Mouse (Mus musculus) T-helper 2 cell (primary cell): Measurements from ENCODE around the gene Pgm2.

Experiments
- in situ Hi-C: fragments of 300-600 bp; cut with MboI, MseI; formaldehyde crosslinking; loops from one replicate; pipeline ENCODE4 v1.15.1; 2025; ENCODE audit warnings: high pct_unique_total_duplicates

Gene Pgm2

DNA sequence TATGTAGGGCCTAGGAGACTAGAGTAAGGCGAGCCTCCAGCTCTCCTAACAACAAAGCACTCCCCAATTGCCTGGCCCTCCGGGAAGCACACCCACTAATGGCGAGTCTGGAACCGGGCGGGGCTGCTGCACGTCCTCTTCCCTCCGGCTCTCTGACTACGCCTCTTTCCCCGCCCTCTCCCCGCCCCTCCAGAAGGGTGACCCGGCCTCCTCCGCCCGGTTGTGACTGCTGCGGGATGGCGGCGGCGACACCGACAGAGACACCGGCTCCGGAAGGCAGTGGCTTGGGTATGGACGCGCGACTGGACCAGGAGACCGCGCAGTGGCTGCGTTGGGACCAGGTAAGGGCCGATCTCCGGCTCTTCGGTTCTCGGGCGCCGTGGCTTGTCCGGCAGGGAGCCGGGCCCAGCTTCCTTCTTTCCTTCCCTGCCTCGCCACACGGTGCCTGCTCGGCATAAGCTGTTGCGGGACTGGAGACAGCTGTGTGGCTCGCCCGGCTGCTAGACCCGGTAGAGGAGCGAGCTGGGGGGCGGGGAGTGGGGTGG lies at the start of gene Pgm2:
Gene Pgm2 (plus strand): TSS at position 203 of the 545 bp plus-strand sequence.
- in situ Hi-C loops, result loop anchor here (5.0 kb wide), 2 partner anchors 51 to 64 kb away; partner anchors contain the start of gene Tbc1d1

DNA sequence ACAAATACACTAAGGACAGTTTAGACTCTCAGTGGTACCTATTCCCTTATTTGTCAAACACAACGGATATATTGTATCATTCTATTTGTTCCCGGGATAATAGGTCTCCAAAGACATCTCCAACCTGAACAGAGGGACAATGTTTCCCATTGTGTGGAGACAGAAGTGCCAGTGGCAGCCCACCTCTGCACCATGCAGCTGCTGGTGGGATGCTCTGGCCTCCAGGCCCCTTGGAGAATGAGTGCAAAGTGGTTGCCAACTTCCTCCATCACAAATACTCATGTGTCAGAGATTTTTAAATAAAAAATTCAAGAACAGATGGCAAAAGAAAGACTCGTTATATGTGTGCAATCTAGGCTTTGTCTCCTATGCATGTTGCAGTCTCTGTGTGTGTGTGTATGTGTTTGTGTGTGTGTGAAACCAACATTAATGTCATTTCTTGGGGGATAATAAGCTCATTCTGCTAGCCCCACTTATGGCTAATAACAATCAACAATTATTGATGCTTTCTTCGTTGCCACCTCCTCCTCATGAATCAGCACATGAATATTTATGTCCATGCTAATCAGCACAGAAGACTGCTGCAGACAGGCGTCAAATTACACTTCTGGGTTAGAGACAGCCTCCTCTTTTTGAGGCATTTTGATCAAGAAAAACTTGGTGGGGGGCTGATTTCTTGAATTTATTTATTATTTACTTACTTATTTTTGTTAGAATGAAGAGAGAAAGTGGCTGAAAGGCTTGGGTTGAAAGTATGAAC lies 48.9 kb upstream of the Pgm2 start:
- in situ Hi-C loops, result loop anchor here (5.0 to 25.0 kb wide), 3 partner anchors 48 to 1282 kb away; partner anchors contain the start of genes Arap2, Pgm2 and Rell1

DNA sequence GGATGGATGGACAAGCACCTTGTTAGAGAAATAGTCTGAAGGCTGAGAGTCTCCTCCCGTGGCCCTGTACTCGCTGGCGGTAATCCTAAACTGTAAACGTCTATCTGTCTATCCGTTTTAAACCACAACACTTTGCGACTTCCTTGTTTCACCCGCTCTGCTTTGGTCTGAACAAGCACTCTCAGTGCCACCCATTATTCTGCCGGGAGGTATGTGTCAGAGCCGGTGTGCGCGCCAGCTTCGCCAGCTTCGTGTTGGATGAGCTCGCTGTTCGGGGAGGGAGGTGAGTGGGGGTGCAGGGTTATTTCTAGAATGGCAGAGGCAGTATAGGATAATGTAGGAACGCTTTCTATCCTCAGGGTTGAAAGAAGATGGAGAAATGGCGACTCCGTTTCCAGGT lies 48.0 kb upstream of the Pgm2 start:
- in situ Hi-C loops, result loop anchor here (5.0 to 25.0 kb wide), 3 partner anchors 48 to 1282 kb away; partner anchors contain the start of genes Arap2, Pgm2 and Rell1

GRCm38 (mm10) chr5:64045502-64045901 lies 47.2 kb upstream of the Pgm2 start:
- in situ Hi-C loops, result loop anchor here (25.0 kb wide), 1 partner anchor 1283 kb away; the partner anchor contains the start of gene Arap2

GRCm38 (mm10) chr5:64046995-64047394 lies 45.8 kb upstream of the Pgm2 start:
- in situ Hi-C loops, result loop anchor here (25.0 kb wide), 1 partner anchor 1285 kb away; the partner anchor contains the start of gene Arap2

- in situ Hi-C loops, result loop anchor here (25.0 kb wide), 1 partner anchor 1286 kb away; the partner anchor contains the start of gene Arap2
These were observed 44.8 kb upstream of the Pgm2 start for GRCm38 (mm10) chr5:64047921-64048320.

DNA sequence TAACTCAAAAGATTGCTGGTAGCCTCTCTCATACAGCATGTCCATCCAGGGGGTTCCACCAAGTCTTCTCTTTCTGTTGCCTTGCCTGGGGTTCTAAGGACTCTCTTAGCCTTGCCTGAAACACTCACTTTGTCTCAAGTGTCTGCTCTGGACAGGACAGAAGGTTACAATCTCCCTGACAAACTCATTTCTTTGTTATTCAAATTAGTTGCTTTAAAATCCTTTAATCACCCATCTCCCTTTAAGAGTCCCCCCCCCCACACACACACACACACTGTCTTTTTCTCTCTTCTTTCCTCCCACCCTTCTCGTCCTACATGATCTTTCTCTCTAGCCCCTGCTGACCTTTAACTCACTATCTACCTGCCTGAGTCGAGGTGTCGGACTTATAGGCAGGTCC lies 44.1 kb upstream of the Pgm2 start:
- in situ Hi-C loops, result loop anchor here (25.0 kb wide), 1 partner anchor 1286 kb away; the partner anchor contains the start of gene Arap2

DNA sequence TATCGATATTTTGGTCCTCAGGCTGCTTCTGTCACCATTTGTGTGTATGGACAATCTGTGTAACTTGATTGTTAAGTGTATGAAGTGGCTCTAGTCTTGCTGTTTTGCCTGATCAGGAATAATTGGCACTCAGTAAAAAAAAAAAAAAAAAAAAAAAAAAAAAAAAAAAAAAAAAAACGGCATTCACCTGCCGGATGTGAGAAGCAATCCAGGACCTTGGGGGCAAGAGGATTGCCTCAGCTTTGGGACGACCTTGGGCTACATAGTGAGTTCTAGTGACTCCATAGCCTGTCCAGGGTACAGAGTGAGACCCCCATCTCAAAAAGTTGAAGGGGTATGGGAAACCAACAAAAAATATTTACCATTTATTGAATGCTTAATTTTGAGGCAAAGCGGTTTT lies 43.5 kb upstream of the Pgm2 start:
- in situ Hi-C loops, result loop anchor here (25.0 kb wide), 1 partner anchor 1287 kb away; the partner anchor contains the start of gene Arap2

GRCm38 (mm10) chr5:64053010-64053409 lies 39.7 kb upstream of the Pgm2 start:
- in situ Hi-C loops, result no loop called here

DNA sequence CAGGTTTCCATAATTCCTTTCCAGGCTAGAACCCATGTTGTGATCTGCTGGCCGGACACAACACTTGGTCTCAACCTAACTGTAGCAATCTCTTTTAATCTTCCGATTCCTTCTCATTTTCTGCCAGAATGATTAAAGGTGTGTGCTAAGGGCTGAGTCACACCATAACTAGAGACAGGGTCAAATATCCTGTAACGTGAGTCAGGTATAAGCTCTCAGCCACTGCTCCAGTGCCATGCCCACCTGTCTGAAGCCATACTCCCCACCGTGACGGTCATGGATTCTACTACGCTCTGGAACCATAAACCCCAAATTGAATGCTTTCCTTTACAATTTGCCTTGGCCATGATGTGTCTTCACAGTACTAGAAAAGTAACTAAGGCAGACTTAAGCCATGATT lies 36.5 kb upstream of the Pgm2 start:
- in situ Hi-C loops, result no loop called here

DNA sequence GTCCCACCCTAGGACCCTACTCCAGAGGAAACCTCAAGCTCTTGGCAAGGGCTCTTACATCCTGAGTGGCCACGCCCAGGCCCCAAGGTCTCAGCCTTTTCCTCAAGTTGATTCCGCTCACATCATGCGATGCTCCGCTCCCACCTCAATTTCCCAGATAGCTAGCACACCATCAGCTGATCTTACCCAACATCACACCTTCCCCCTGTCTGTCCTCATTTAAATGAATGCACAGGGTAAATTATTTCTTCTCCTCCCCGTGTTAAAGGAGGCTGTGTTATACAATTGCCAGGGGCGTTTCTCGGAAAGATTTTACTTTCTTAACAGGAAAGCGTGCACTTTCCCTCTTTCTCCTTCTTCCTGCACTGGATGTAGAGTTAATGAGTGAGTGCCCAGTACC lies 31.9 kb upstream of the Pgm2 start:
- in situ Hi-C loops, result no loop called here

GRCm38 (mm10) chr5:64061643-64062042 lies 31.1 kb upstream of the Pgm2 start:
- in situ Hi-C loops, result no loop called here

GRCm38 (mm10) chr5:64062882-64063621 lies 29.7 kb upstream of the Pgm2 start:
- in situ Hi-C loops, result no loop called here

DNA sequence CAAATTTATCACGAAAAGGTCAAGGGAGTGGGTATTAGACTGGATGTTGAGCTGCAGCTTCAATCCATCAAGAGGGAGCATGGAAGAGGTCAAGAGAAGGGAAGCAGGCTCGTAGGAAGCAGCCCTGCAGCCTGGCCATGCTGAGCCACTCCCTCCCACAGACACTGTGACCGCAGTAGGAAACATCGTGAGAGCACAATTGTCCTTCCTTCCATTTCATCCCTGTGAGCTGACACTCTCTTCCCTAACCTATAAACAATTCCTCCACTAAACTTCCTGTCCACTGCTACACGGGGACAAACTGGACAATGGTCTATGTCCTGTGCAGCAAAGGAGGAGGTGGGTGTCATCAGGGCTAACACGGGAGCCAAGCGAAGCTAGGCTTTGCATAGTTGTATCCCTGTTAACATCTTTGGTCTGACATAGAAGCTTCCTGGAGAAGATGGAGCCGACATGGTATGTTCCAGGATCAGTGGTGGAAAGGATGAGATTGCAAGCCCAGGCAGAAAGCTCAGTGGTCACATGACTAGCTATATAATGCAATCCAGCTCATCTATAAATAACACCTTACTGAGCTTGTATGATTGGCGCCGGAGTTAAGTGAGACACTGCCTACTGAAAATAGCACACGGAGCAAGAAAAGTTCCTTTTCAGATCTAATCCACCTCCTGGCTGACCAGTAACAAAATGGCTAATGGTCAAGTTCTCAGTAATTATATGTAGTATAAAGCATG lies 29.0 kb upstream of the Pgm2 start:
- in situ Hi-C loops, result no loop called here

GRCm38 (mm10) chr5:64064401-64064800 lies 28.3 kb upstream of the Pgm2 start:
- in situ Hi-C loops, result no loop called here

GRCm38 (mm10) chr5:64065497-64066046 lies 27.2 kb upstream of the Pgm2 start:
- in situ Hi-C loops, result loop anchor here (5.0 kb wide), 1 partner anchor 168 kb away; no protein-coding TSS in a partner anchor

DNA sequence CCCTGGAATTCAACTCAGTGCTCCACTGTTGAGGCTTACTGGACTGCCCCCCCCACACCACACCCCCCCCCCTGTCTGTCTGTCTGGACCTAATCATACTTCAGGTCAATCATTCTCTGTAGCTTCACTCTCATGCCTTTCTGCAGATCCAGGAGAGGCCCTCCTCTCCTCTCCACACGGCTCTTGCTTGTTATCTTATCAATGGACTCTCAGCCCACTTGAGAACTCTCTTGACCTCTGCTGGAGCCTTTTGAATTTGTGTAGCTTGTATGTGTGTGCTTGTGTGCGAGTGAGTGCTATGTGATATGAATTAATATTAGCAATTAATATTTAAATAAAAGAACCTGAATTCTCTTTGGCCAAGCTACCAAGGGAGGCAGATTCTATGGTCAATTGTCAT lies 26.6 kb upstream of the Pgm2 start:
- in situ Hi-C loops, result loop anchor here (5.0 kb wide), 1 partner anchor 169 kb away; no protein-coding TSS in a partner anchor

- in situ Hi-C loops, result loop anchor here (5.0 kb wide), 1 partner anchor 170 kb away; no protein-coding TSS in a partner anchor
These were observed 25.2 kb upstream of the Pgm2 start for GRCm38 (mm10) chr5:64067576-64067975.

DNA sequence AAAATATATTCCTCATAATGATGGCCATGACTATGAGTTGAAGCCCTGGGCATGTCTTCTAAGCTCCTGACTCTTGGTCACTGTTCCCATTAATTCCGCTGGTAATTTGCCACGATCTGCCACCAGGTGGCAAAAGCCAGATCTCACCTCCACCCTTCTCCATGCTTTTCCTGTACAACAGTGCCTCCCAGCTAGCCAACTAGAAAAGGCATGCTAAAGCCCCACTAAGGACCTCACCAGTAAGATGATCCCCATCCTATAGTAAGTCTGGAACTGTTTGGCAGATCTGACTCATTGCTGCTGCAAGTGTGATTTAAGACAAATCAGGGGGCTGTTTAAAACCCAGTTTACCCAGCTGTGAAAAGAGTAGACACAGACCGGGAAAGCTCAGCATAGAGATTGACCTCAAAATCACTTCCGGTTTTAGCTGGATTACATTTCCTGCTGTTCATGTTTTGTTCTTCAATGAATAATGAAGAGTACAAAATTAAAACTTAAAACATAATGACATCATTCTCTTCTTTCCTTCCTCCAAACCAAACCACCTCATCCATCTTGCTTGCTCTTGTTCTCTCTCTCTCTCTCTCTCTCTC lies 22.6 kb upstream of the Pgm2 start:
- in situ Hi-C loops, result no loop called here

DNA sequence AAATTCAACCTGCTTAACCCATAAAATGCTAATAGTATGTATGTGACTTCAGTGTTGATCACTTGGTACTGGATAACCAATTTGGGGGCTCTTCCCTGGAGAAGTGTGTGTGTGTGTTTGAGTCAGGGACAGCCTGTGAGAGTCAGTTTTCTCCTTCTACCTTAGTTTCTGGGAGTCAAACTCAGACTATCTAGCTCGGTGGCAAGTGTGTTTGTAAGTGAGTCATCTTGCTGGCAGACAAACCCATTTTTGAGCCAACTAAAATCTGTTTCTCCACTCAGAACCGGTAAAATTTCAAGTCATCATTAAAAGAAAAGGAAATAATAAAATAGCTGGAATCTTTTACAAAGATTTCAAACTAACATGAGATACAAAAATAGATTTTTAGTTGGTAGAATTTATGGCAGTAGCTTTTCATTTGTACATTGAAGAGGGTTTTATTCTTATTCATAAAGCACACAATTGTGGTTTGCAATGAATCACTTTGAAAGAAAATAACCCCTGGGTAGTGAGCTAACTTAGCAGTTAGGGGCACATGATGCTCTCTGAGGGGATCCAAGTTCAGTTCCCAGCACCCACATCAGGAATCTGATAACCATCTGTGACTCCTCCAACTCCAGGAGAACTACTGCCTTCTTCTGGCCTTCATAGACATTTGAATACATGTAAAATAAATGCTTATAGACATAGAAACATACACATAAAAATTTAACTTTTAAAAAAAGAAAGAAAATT lies 21.8 kb upstream of the Pgm2 start:
- in situ Hi-C loops, result no loop called here
